Mouse (Mus musculus) cerebellum, adult 2 months (tissue): Measurements from ENCODE around the gene Tle3. TPM values are rescaled to one million over a fixed set of nuclear protein-coding genes. Genes with fewer than 3 reads are reported as not detected.

Experiments used
- DNase-seq, 2 experiments: peaks; one replicate each; pipeline ENCODE4 v3.0.0; 2021
- H3K27ac ChIP-seq: fragments of 200-500 bp; 2 replicates; pipeline ENCODE4 v1.5.1; 2012; ENCODE audit warnings: low read length, control low read depth, inconsistent platforms; ENCODE audit not compliant: insufficient read depth
- H3K27me3 ChIP-seq: fragments of 200-500 bp; 2 replicates; pipeline ENCODE4 v1.6.1; 2012; ENCODE audit warnings: inconsistent platforms, mild to moderate bottlenecking, low read length, moderate library complexity; ENCODE audit not compliant: control insufficient read depth, insufficient read depth
- H3K4me1 ChIP-seq: fragments of 200-500 bp; 2 replicates; pipeline ENCODE4 v1.6.1; 2011; ENCODE audit warnings: low read length; ENCODE audit not compliant: control insufficient read depth, insufficient read depth
- H3K4me3 ChIP-seq: fragments of 200-500 bp; replicated peaks from 2 replicates; pipeline ENCODE3; 2011; ENCODE audit warnings: mild to moderate bottlenecking, low read depth, low read length, control low read depth; ENCODE audit not compliant: insufficient read depth
- CTCF ChIP-seq: fragments of 200-500 bp; IDR thresholded peaks from 2 replicates; pipeline ENCODE4 v1.5.1; 2011; ENCODE audit warnings: low read depth, mild to moderate bottlenecking, control low read depth, low read length, moderate library complexity, borderline replicate concordance; ENCODE audit not compliant: insufficient read depth
- POLR2A ChIP-seq: fragments of 200-500 bp; IDR thresholded peaks from 2 replicates; pipeline ENCODE4 v1.6.1; 2011; ENCODE audit warnings: low read length, control low read depth, borderline replicate concordance; ENCODE audit not compliant: insufficient read depth
- WGBS: fragments of 180-500 bp; shearing (Covaris S2); methylation state at CpG from one replicate; pipeline ENCODE4 v1.1.7; 2018; 5-methylcytosine and 5-hydroxymethylcytosine counted together
- polyA plus RNA-seq: library from polyadenylated mRNA; depleted of rRNA; stranded (reverse); fragments of >200 nt; gene quantifications from 2 replicates; pipeline ENCODE4 v1.2.3, GENCODE M21; 2012

Tle3 gene
- polyA plus RNA-seq, 1 experiment, result 50.6 TPM

- no peak overlapping the region for H3K27ac ChIP-seq
- TF ChIP-seq POLR2A (no peak), CTCF (no peak)
- DNase-seq, result no peak
- WGBS, result 76% methylated on average over 5 of the region's 5 CpGs
- H3K27me3 ChIP-seq, result no peaks in the 10 kb centered on the region
- no peak overlapping the region for H3K4me3 ChIP-seq
- no peaks in the 10 kb centered on the region for H3K4me1 ChIP-seq
Observed at GRCm38 (mm10) chr9:61445711-61446222, 73.6 kb downstream of the Tle3 start.

GRCm38 (mm10) chr9:61446965-61447364 lies 74.8 kb downstream of the Tle3 start:
- DNase-seq, result no peak
- no peak overlapping the region for H3K27ac ChIP-seq
- no peaks in the 10 kb centered on the region for H3K4me1 ChIP-seq
- TF ChIP-seq CTCF (no peak), POLR2A (no peak)
- H3K27me3 ChIP-seq, result no peaks in the 10 kb centered on the region
- 93% methylated on average over 2 of the region's 2 CpGs for WGBS
- no peak overlapping the region for H3K4me3 ChIP-seq

- 89% methylated on average over 5 of the region's 5 CpGs for WGBS
Observed at GRCm38 (mm10) chr9:61449363-61449904, 77.3 kb downstream of the Tle3 start.

GRCm38 (mm10) chr9:61452081-61452480 lies 79.9 kb downstream of the Tle3 start:
- no peak overlapping the region for H3K4me3 ChIP-seq
- H3K27me3 ChIP-seq, result no peaks in the 10 kb centered on the region

More at GRCm38 (mm10) chr9:61449363-61449904, 77.3 kb downstream of the Tle3 start:
- no peaks in the 10 kb centered on the region for H3K4me1 ChIP-seq
- H3K27me3 ChIP-seq, result no peaks in the 10 kb centered on the region
- no peak overlapping the region for H3K27ac ChIP-seq
- TF ChIP-seq POLR2A (no peak), CTCF (no peak)
- DNase-seq, result no peak
- no peak overlapping the region for H3K4me3 ChIP-seq

GRCm38 (mm10) chr9:61455861-61456261 lies 83.7 kb downstream of the Tle3 start:
- no peak for TF ChIP-seq POLR2A
- no peak for TF ChIP-seq CTCF
- DNase-seq, result no peak
- 90% methylated on average over 6 of the region's 6 CpGs for WGBS
- no peak overlapping the region for H3K4me3 ChIP-seq
- no peaks in the 10 kb centered on the region; the same call in 1 of the 2 replicates for H3K4me1 ChIP-seq
- no peak overlapping the region for H3K27ac ChIP-seq
- H3K27me3 ChIP-seq, result peaks cover 2% of the 10 kb centered on the region; the same call in 1 of the 2 replicates

More at GRCm38 (mm10) chr9:61452081-61452480, 79.9 kb downstream of the Tle3 start:
- Histone ChIP-seq H3K4me1 (no peaks in the 10 kb centered on the region; the same call in 1 of the 2 replicates), H3K27ac (no peak overlapping the region)
- 90% methylated on average over 1 of the region's 1 CpGs for WGBS
- no peak for TF ChIP-seq CTCF
- no peak for TF ChIP-seq POLR2A
- DNase-seq, result no peak

GRCm38 (mm10) chr9:61456441-61457161 lies 84.4 kb downstream of the Tle3 start:
- no peak overlapping the region for H3K4me3 ChIP-seq
- peaks cover 2% of the 10 kb centered on the region; the same call in 1 of the 2 replicates for H3K27me3 ChIP-seq
- DNase-seq, result no peak
- H3K4me1 ChIP-seq, result no peaks in the 10 kb centered on the region; the same call in 1 of the 2 replicates
- no peak for TF ChIP-seq CTCF
- TF ChIP-seq POLR2A, result no peak
- no peak overlapping the region for H3K27ac ChIP-seq
- WGBS, result 81% methylated on average over 5 of the region's 5 CpGs

GRCm38 (mm10) chr9:61457162-61457523 lies 85.0 kb downstream of the Tle3 start:
- no peak for DNase-seq
- Histone ChIP-seq H3K4me3 (no peak overlapping the region), H3K27me3 (peaks cover 2% of the 10 kb centered on the region; the same call in 1 of the 2 replicates), H3K27ac (no peak overlapping the region), H3K4me1 (no peaks in the 10 kb centered on the region; the same call in 1 of the 2 replicates)
- 42% methylated on average over 10 of the region's 10 CpGs for WGBS
- TF ChIP-seq CTCF, result no peak
- no peak for TF ChIP-seq POLR2A

GRCm38 (mm10) chr9:61461859-61462258 lies 89.7 kb downstream of the Tle3 start:
- TF ChIP-seq CTCF (no peak), POLR2A (no peak)
- no peak overlapping the region for H3K27ac ChIP-seq
- no peak for DNase-seq
- 73% methylated on average over 4 of the region's 4 CpGs for WGBS
- peaks cover 2% of the 10 kb centered on the region; the same call in 1 of the 2 replicates for H3K27me3 ChIP-seq
- no peak overlapping the region for H3K4me3 ChIP-seq
- H3K4me1 ChIP-seq, result no peaks in the 10 kb centered on the region; the same call in 1 of the 2 replicates

- 98% methylated on average over 3 of the region's 3 CpGs for WGBS
- no peaks in the 10 kb centered on the region for H3K27me3 ChIP-seq
- no peak overlapping the region for H3K27ac ChIP-seq
- TF ChIP-seq POLR2A, result no peak
- TF ChIP-seq CTCF, result no peak
- H3K4me3 ChIP-seq, result no peak overlapping the region
- no peak for DNase-seq
- no peaks in the 10 kb centered on the region for H3K4me1 ChIP-seq
Observed at GRCm38 (mm10) chr9:61467436-61467835, 95.3 kb downstream of the Tle3 start.
